Mouse (Mus musculus) retina, postnatal 7 days (tissue): Measurements from ENCODE around the gene Sp110.
"Not testable (repeated sequence)": the region's sequence is repeated elsewhere in the genome, so short reads cannot be mapped to it uniquely, and the experiment has no call there.

Source experiments
- DNase-seq: peaks from one replicate; pipeline ENCODE4 v3.0.0-alpha.2; 2012; ENCODE audit warnings: low read depth, low spot score

The Sp110 gene

GRCm38 (mm10) chr1:85546442-85546841, 52.2 kb downstream of the Sp110 start:
- not testable (repeated sequence) for DNase-seq

- DNase-seq = not testable (repeated sequence)
These were observed 54.8 kb downstream of the Sp110 start for GRCm38 (mm10) chr1:85543818-85544217.

- DNase-seq = not testable (repeated sequence)
These were observed 70.0 kb downstream of the Sp110 start for GRCm38 (mm10) chr1:85528451-85529110.
